Mouse (Mus musculus) olfactory bulb, adult 2 months (tissue): ENCODE results near the gene Nhsl1.

ENCODE experiments used
- CTCF ChIP-seq: fragments of 200-500 bp; IDR thresholded peaks from 2 replicates; pipeline ENCODE4 v1.5.1; 2012; ENCODE audit warnings: low read depth, mild to moderate bottlenecking, low read length, moderate library complexity; ENCODE audit not compliant: insufficient read depth
- POLR2A ChIP-seq: fragments of 200-500 bp; IDR thresholded peaks from 2 replicates; pipeline ENCODE4 v1.6.1; 2012; ENCODE audit warnings: mild to moderate bottlenecking, low read depth, low read length, moderate library complexity; ENCODE audit not compliant: insufficient read depth

- TF ChIP-seq CTCF, result no peak
- TF ChIP-seq POLR2A, result no peak
Measured at GRCm38 (mm10) chr10:18430973-18431372, 112.2 kb downstream of the Nhsl1 start.
